Mouse (Mus musculus) CH12.LX (cell line): ENCODE measurements at regions not wholly inside any gene's neighbourhood (a gene's known extent, or its start where the extent isn't known, plus 50 kb on each side); places are given as distances from the start of the nearest gene placed in this dataset.

Experiments
- DNase-seq: peaks from one replicate; pipeline ENCODE4 v3.0.0-alpha.2; 2013; ENCODE audit errors: extremely low read depth
- H3K27ac ChIP-seq: 2 replicates; pipeline ENCODE4 v1.5.1; 2012; ENCODE audit warnings: low read depth, mild to moderate bottlenecking, control low read depth, moderate library complexity; ENCODE audit not compliant: insufficient read depth
- H3K27me3 ChIP-seq: replicated peaks from 2 replicates; pipeline ENCODE3; 2012; ENCODE audit warnings: inconsistent platforms
- H3K36me3 ChIP-seq, 2 experiments: replicated peaks in 1 of 2; 2 replicates each; pipeline versions ENCODE3 to v1.6.1; 2012; ENCODE audit warnings: inconsistent platforms in 1 of 2, low read length in 1 of 2, mild to moderate bottlenecking in 1 of 2, mixed read lengths in 1 of 2, moderate library complexity in 1 of 2; ENCODE audit not compliant: control insufficient read depth in 1 of 2, insufficient read depth in 1 of 2
- H3K4me1 ChIP-seq, 2 experiments: 2 replicates each; pipeline ENCODE4 v1.6.1; 2012; ENCODE audit warnings: inconsistent platforms in 1 of 2, moderate library complexity in 1 of 2; ENCODE audit not compliant: insufficient read depth in 2 of 2, control insufficient read depth in 1 of 2
- H3K4me2 ChIP-seq: 2 replicates; pipeline ENCODE4 v1.6.1; 2012; ENCODE audit warnings: low read depth, mild to moderate bottlenecking, control low read depth; ENCODE audit not compliant: poor library complexity, insufficient read depth, severe bottlenecking
- H3K4me3 ChIP-seq, 3 experiments: fragments of 150-350 bp in 1 of 3; sonication (generic) in 1 of 3; replicated peaks in 1 of 3; 2 replicates each; pipeline versions ENCODE3 to v1.5.1; 2011 to 2012; ENCODE audit warnings: low read depth in 2 of 3, low read length in 2 of 3, mild to moderate bottlenecking in 2 of 3, moderate library complexity in 2 of 3, control low read depth in 1 of 3, improper control_type of control experiment in 1 of 3, inconsistent platforms in 1 of 3, mixed read lengths in 1 of 3; ENCODE audit not compliant: poor library complexity in 1 of 3
- H3K79me2 ChIP-seq: replicated peaks from 2 replicates; pipeline ENCODE4 v1.6.1; 2012; ENCODE audit warnings: mild to moderate bottlenecking, moderate library complexity; ENCODE audit not compliant: control insufficient read depth, poor library complexity, insufficient read depth, severe bottlenecking; ENCODE audit errors: extremely low read depth
- H3K9ac ChIP-seq: 2 replicates; pipeline ENCODE4 v1.6.1; 2012; ENCODE audit warnings: low read depth, mild to moderate bottlenecking, control low read depth, moderate library complexity; ENCODE audit not compliant: insufficient read depth
- H3K9me3 ChIP-seq: replicated peaks from 2 replicates; pipeline ENCODE3; 2012; ENCODE audit warnings: low read length, inconsistent platforms, mixed read lengths
- CTCF ChIP-seq, 2 experiments: IDR thresholded peaks in 1 of 2; conservative IDR thresholded peaks in 1 of 2; 2 replicates each; pipeline ENCODE4 v1.5.1; 2011 to 2012; ENCODE audit warnings: low read depth in 2 of 2, low read length in 2 of 2, improper control_type of control experiment in 1 of 2, inconsistent platforms in 1 of 2, mild to moderate bottlenecking in 1 of 2, moderate library complexity in 1 of 2
- ELF1 ChIP-seq: IDR thresholded peaks from 2 replicates; pipeline ENCODE4 v1.6.1; 2014; ENCODE audit warnings: low read depth, mild to moderate bottlenecking, inconsistent platforms, low read length, improper control_type of control experiment
- ETS1 ChIP-seq: conservative IDR thresholded peaks from 2 replicates; pipeline ENCODE4 v1.6.1; 2012; ENCODE audit warnings: low read depth, mild to moderate bottlenecking, inconsistent platforms, low read length, improper control_type of control experiment, moderate library complexity
- GABPA ChIP-seq: IDR thresholded peaks from 2 replicates; pipeline ENCODE4 v1.6.1; 2012; ENCODE audit warnings: low read depth, low read length, improper control_type of control experiment, inconsistent platforms; ENCODE audit not compliant: insufficient replicate concordance
- JUN ChIP-seq: IDR thresholded peaks from 2 replicates; pipeline ENCODE4 v1.6.1; 2011; ENCODE audit warnings: low read depth, mild to moderate bottlenecking, low read length, improper control_type of control experiment, moderate library complexity; ENCODE audit not compliant: insufficient read depth
- KAT2A ChIP-seq: IDR thresholded peaks from 2 replicates; pipeline ENCODE4 v1.6.1; 2012; ENCODE audit warnings: low read length, improper control_type of control experiment, inconsistent platforms; ENCODE audit not compliant: insufficient replicate concordance
- MAX ChIP-seq: IDR thresholded peaks from 2 replicates; pipeline ENCODE4 v1.6.1; 2011; ENCODE audit warnings: low read length, improper control_type of control experiment
- MAZ ChIP-seq: IDR thresholded peaks from 2 replicates; pipeline ENCODE4 v1.6.1; 2012; ENCODE audit warnings: low read depth, mild to moderate bottlenecking, inconsistent platforms, low read length, improper control_type of control experiment, moderate library complexity
- MXI1 ChIP-seq: IDR thresholded peaks from 2 replicates; pipeline ENCODE4 v1.6.1; 2011; ENCODE audit warnings: mild to moderate bottlenecking, low read depth, low read length, improper control_type of control experiment
- MYC ChIP-seq: IDR thresholded peaks from 2 replicates; pipeline ENCODE4 v1.6.1; 2011; ENCODE audit warnings: low read depth, mild to moderate bottlenecking, improper control_type of control experiment, low read length
- POLR2A ChIP-seq: IDR thresholded peaks from 2 replicates; pipeline ENCODE4 v1.6.1; 2011; ENCODE audit warnings: low read depth, mild to moderate bottlenecking, improper control_type of control experiment, low read length
- POLR2AphosphoS2 ChIP-seq: IDR thresholded peaks from 2 replicates; pipeline ENCODE4 v1.6.1; 2011; ENCODE audit warnings: low read depth, low read length, improper control_type of control experiment
- RAD21 ChIP-seq: IDR thresholded peaks from 2 replicates; pipeline ENCODE4 v1.6.1; 2011; ENCODE audit warnings: low read depth, mild to moderate bottlenecking, low read length, improper control_type of control experiment, moderate library complexity
- SMC3 ChIP-seq: IDR thresholded peaks from 2 replicates; pipeline ENCODE4 v1.6.1; 2011; ENCODE audit warnings: low read depth, low read length, improper control_type of control experiment
- ZMIZ1 ChIP-seq: IDR thresholded peaks from 2 replicates; pipeline ENCODE4 v1.6.1; 2012; ENCODE audit warnings: low read depth, mild to moderate bottlenecking, inconsistent platforms, low read length, improper control_type of control experiment
- ZNF384 ChIP-seq: IDR thresholded peaks from 2 replicates; pipeline ENCODE4 v1.6.1; 2012; ENCODE audit warnings: low read depth, low read length, improper control_type of control experiment, inconsistent platforms
- dilution Hi-C: fragments of 300-500 bp; cut with MboI; formaldehyde crosslinking; loops from 2 replicates; pipeline ENCODE4 v1.14.3; 2020; ENCODE audit warnings: low sequenced_read_pairs; ENCODE audit not compliant: extremely low pct_unique_long_range_greater_than_20kb, extremely low pct_ligation_motif_present
- in situ Hi-C: fragments of 300-500 bp; cut with MboI; formaldehyde crosslinking; loops from 3 replicates; pipeline ENCODE4 v1.14.3; 2019; ENCODE audit warnings: low sequenced_read_pairs, low pct_ligation_motif_present, low pct_unique_long_range_greater_than_20kb, mixed read lengths

- no peaks in the 10 kb centered on the region for H3K79me2 ChIP-seq
- no peak overlapping the region for H3K27ac ChIP-seq
- H3K4me2 ChIP-seq: no peak overlapping the region
- no peak for DNase-seq
- no peak overlapping the region for H3K4me3 ChIP-seq
- TF ChIP-seq MAZ (no peak), ZNF384 (no peak), SMC3 (no peak), ETS1 (no peak), POLR2A (no peak), POLR2AphosphoS2 (no peak), ELF1 (no peak), MYC (no peak), MAX (no peak), GABPA (no peak), RAD21 (no peak), KAT2A (no peak)
- in situ Hi-C loops (no loop called here), dilution Hi-C loops (no loop called here)
- no peaks in the 10 kb centered on the region for H3K4me1 ChIP-seq
- no peak overlapping the region for H3K9ac ChIP-seq
- H3K36me3 ChIP-seq: no peaks in the 10 kb centered on the region
- H3K27me3 ChIP-seq: no peaks in the 10 kb centered on the region
- no peaks in the 10 kb centered on the region for H3K9me3 ChIP-seq
Measured at GRCm38 (mm10) chr4:52099187-52099586, 339.9 kb upstream of the Smc2 start.

DNA sequence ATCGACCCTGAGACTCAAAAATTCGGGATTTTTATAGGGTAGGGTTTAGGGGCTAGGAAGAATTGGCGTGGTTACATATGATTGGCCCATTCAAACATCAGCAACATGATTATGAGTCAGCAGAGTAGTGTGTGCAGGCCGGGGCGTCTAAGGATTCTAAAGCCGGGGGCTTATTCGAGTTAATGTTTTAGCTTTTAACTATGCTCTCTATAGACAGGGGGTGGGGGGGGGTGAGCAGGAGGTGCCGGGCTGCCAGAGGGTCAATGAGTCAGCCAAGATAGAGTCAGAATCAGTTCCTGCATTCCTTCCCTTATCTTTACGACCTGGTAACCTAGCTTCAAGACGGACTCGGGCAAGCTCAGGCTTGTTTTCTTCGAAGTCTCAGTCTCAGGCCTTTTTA lies 333.2 kb upstream of the Smc2 start:
- no peaks in the 10 kb centered on the region for H3K36me3 ChIP-seq
- dilution Hi-C loops (no loop called here), in situ Hi-C loops (no loop called here)
- no peaks in the 10 kb centered on the region for H3K79me2 ChIP-seq
- H3K27ac ChIP-seq: no peak overlapping the region
- H3K9ac ChIP-seq: no peak overlapping the region
- H3K27me3 ChIP-seq: no peaks in the 10 kb centered on the region
- no peaks in the 10 kb centered on the region for H3K9me3 ChIP-seq
- no peaks in the 10 kb centered on the region for H3K4me1 ChIP-seq
- DNase-seq: no peak
- no peak overlapping the region for H3K4me3 ChIP-seq
- H3K4me2 ChIP-seq: no peak overlapping the region
- TF ChIP-seq ZMIZ1 (no peak), SMC3 (no peak), JUN (no peak), CTCF (conservative IDR thresholded peaks at IDR 0.05 in 1 of 2, IDR thresholded peaks at IDR 0.05 in 1 of 2; ENCODE audit: low read depth in 2 of 2, low read length in 2 of 2) (no peak), MXI1 (no peak)
